Mouse (Mus musculus): ENCODE data around the gene Zfp809.

DNA sequence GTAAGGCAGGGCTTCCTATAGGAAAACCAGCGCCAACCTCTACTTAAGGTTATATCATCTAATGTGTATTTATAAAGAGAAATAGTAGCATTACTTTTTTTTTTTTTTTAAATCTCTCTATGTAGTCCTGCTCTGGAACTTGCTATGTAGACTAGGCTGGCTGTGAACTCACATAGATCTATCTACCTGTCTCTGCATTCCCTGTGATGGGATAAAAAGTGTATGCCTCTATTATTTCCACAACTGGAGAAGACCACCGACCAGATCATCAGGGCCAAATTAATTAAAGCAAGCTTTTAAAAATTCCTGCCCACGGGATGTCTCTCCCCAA is 34.5 kb downstream of the Zfp809 start:
- TF ChIP-seq CTCF (IDR thresholded peaks at IDR 0.05; ENCODE audit: borderline replicate concordance, insufficient read depth, low read depth, low read length) (no peak), POLR2A (IDR thresholded peaks at IDR 0.05; ENCODE audit: borderline replicate concordance, insufficient read depth, low read length) (no peak)
